Comparison of ENCODE assay signal across 8 mouse cellular contexts in genomic region chr5:137308356-137308755, GRCm38 (mm10). TPM values are rescaled to one million over a fixed set of nuclear protein-coding genes. Genes with fewer than 3 reads are reported as not detected.
DNase-seq lines count a peak whose midpoint lies in the region; ATAC-seq lines count a peak whose summit lies in the region.

No protein-coding gene starts in this region.

- H3K9ac ChIP-seq in neural tube, embryonic 11.5 days (ENCODE audit: low read length): peak overlapping the region; percentile 77; the same call in 1 of the 2 replicates
- H3K9ac ChIP-seq in liver, embryonic 13.5 days: peak overlapping the region; percentile 99

- peak overlapping the region; percentile 96; the same call in 1 of the 2 replicates for H3K27ac ChIP-seq in neural tube, embryonic 11.5 days (ENCODE audit: low read depth, low read length)
- H3K27ac ChIP-seq in liver, embryonic 13.5 days: peak overlapping the region; percentile 94

- H3K4me3 ChIP-seq in neural tube, embryonic 11.5 days (ENCODE audit: low read depth, low read length): peak overlapping the region; percentile 60
- H3K4me3 ChIP-seq in liver, embryonic 13.5 days (replicated peaks): peak overlapping the region; percentile 98

- H3K4me2 ChIP-seq in neural tube, embryonic 11.5 days (ENCODE audit: low read depth): peak overlapping the region; percentile 49
- H3K4me2 ChIP-seq in liver, embryonic 13.5 days: peak overlapping the region; percentile 88

- peak; percentile 39 for DNase-seq in cerebellum, adult 9-10 months
- DNase-seq in cerebellum, postnatal 4 days (ENCODE audit: low spot score in 2 of 2): no peak
- DNase-seq in neural tube, embryonic 11.5 days (ENCODE audit: low spot score): no peak
- DNase-seq in neural tube, embryonic 10.5 days (ENCODE audit: extremely low spot score, low spot score): no peak
- no peak for DNase-seq in liver, embryonic 13.5 days
- no peak for DNase-seq in adrenal gland, adult (ENCODE audit: inconsistent age in 2 of 2, low spot score in 1 of 2)
- DNase-seq in gastrocnemius, adult 8-10 months (ENCODE audit: low spot score in 2 of 2): no peak
- no peak for DNase-seq in spleen, postnatal 36 days (ENCODE audit: low spot score in 2 of 2)

- ATAC-seq in neural tube, embryonic 11.5 days (ENCODE audit: insufficient read depth, low FRiP score, low TSS enrichment): no peak
- ATAC-seq in liver, embryonic 13.5 days (ENCODE audit: low read depth): no peak

- H3K36me3 ChIP-seq in neural tube, embryonic 11.5 days (ENCODE audit: control insufficient read depth, insufficient read depth, low read length): peaks cover 6% of the 10 kb centered on the region
- H3K36me3 ChIP-seq in liver, embryonic 13.5 days: peaks cover 61% of the 10 kb centered on the region

- H3K9me3 ChIP-seq in neural tube, embryonic 11.5 days (ENCODE audit: control insufficient read depth, low read length): no peaks in the 10 kb centered on the region
- no peaks in the 10 kb centered on the region for H3K9me3 ChIP-seq in liver, embryonic 13.5 days (replicated peaks)

- H3K4me1 ChIP-seq in neural tube, embryonic 11.5 days (ENCODE audit: control insufficient read depth, insufficient read depth, low read length): peaks cover 30% of the 10 kb centered on the region
- H3K4me1 ChIP-seq in liver, embryonic 13.5 days (replicated peaks): peaks cover 62% of the 10 kb centered on the region

- no peaks in the 10 kb centered on the region for H3K27me3 ChIP-seq in neural tube, embryonic 11.5 days (ENCODE audit: control insufficient read depth, insufficient read depth, low read length)
- H3K27me3 ChIP-seq in liver, embryonic 13.5 days: no peaks in the 10 kb centered on the region

- 92% methylated on average over 4 of the region's 4 CpGs for WGBS in neural tube, embryonic 11.5 days
- WGBS in liver, embryonic 13.5 days (ENCODE audit: insufficient replicate concordance): 88% methylated on average over 4 of the region's 4 CpGs

RNA-seq across cellular contexts. Expression of gene Srrt, which starts 0.9 kb away (rescaled TPM):
- polyA plus RNA-seq in neural tube, embryonic 11.5 days (2014; fragmentation: Nextera tagmentation; extraction: Ambion mirVana): 151 and 166 TPM in 2 replicates
- polyA plus RNA-seq in liver, embryonic 13.5 days (2015; fragmentation: Nextera tagmentation; extraction: Ambion mirVana): 86.7 and 102 TPM in 2 replicates
- total RNA-seq in gastrocnemius, adult 8-10 months (2022): 10 to 100 TPM; 30.0 to 37.2 (median 34.0) TPM

RNA-seq across cellular contexts. Expression of gene Trip6, which starts 5.8 kb away (rescaled TPM):
- polyA plus RNA-seq in neural tube, embryonic 11.5 days (2014; fragmentation: Nextera tagmentation; extraction: Ambion mirVana): 38.1 and 40.3 TPM in 2 replicates
- 10.1 and 10.6 TPM in 2 replicates for polyA plus RNA-seq in liver, embryonic 13.5 days (2015; fragmentation: Nextera tagmentation; extraction: Ambion mirVana)
- total RNA-seq in gastrocnemius, adult 8-10 months (2022): 1 to 10 TPM; 1.4 to 3.9 (median 2.1) TPM

RNA-seq across cellular contexts. Expression of gene Ufsp1, which starts 13.9 kb away (rescaled TPM):
- 9.3 and 10.9 TPM in 2 replicates for polyA plus RNA-seq in neural tube, embryonic 11.5 days (2014; fragmentation: Nextera tagmentation; extraction: Ambion mirVana)
- polyA plus RNA-seq in liver, embryonic 13.5 days (2015; fragmentation: Nextera tagmentation; extraction: Ambion mirVana): 8.4 TPM in 2 replicates
- 10 to 100 TPM; 14.6 to 22.7 (median 19.1) TPM for total RNA-seq in gastrocnemius, adult 8-10 months (2022)

RNA-seq across cellular contexts. Expression of gene Ache, which starts 21.0 kb away (rescaled TPM):
- polyA plus RNA-seq in neural tube, embryonic 11.5 days (2014; fragmentation: Nextera tagmentation; extraction: Ambion mirVana): 14.5 and 14.7 TPM in 2 replicates
- 15.9 and 16.6 TPM in 2 replicates for polyA plus RNA-seq in liver, embryonic 13.5 days (2015; fragmentation: Nextera tagmentation; extraction: Ambion mirVana)
- 10 to 100 TPM; 15.8 to 27.7 (median 20.1) TPM for total RNA-seq in gastrocnemius, adult 8-10 months (2022)

RNA-seq across cellular contexts. Expression of gene Slc12a9, which starts 25.0 kb away (rescaled TPM):
- polyA plus RNA-seq in neural tube, embryonic 11.5 days (2014; fragmentation: Nextera tagmentation; extraction: Ambion mirVana): 7.9 and 9.0 TPM in 2 replicates
- 2.8 and 3.2 TPM in 2 replicates for polyA plus RNA-seq in liver, embryonic 13.5 days (2015; fragmentation: Nextera tagmentation; extraction: Ambion mirVana)
- 1 to 10 TPM; 1.7 to 3.6 (median 1.9) TPM for total RNA-seq in gastrocnemius, adult 8-10 months (2022)
